Mouse (Mus musculus): ENCODE results near the gene Lrrc43. TPM values are rescaled to one million over a fixed set of nuclear protein-coding genes. Genes with fewer than 3 reads are reported as not detected.

Gene Lrrc43
- total and polyA plus RNA-seq, 3 experiments: not detected

- no peaks in the 10 kb centered on the region for H3K27me3 ChIP-seq (replicated peaks)
- H3K4me2 ChIP-seq (ENCODE audit: insufficient read depth, low read depth, poor library complexity, severe bottlenecking): no peak overlapping the region
- no peaks in the 10 kb centered on the region; the same call in 1 of the 2 replicates for H3K79me2 ChIP-seq (replicated peaks; ENCODE audit: control insufficient read depth, extremely low read depth, insufficient read depth, poor library complexity, severe bottlenecking)
- H3K9ac ChIP-seq (ENCODE audit: insufficient read depth, low read depth): no peak overlapping the region
- no peaks in the 10 kb centered on the region for H3K9me3 ChIP-seq (replicated peaks; ENCODE audit: low read length)
- peaks cover 26 to 72% of the 10 kb centered on the region in 2 experiments for H3K36me3 ChIP-seq (replicated peaks in 1 of 2; ENCODE audit: control insufficient read depth in 1 of 2, insufficient read depth in 1 of 2, low read length in 1 of 2)
- in situ Hi-C loops (cut with MboI; ENCODE audit: low pct_ligation_motif_present, low pct_unique_long_range_greater_than_20kb, low sequenced_read_pairs): loop anchor here (5.0 kb wide), 1 partner anchor 57 kb away; no protein-coding TSS in a partner anchor
- no peak for DNase-seq (ENCODE audit: extremely low read depth)
- TF ChIP-seq HCFC1 (IDR thresholded peaks at IDR 0.05; ENCODE audit: low read depth, low read length): no peak
- peak; percentile 4; the same call in 1 of the 2 replicates for TF ChIP-seq RAD21 (IDR thresholded peaks at IDR 0.05; ENCODE audit: low read depth, low read length)
- peak in 1 of 2 experiments; percentile 42; a peak in 2 of 4 replicates for TF ChIP-seq CTCF (conservative IDR thresholded peaks at IDR 0.05 in 1 of 2, IDR thresholded peaks at IDR 0.05 in 1 of 2; ENCODE audit: low read depth in 2 of 2, low read length in 2 of 2)
- TF ChIP-seq NRF1 (IDR thresholded peaks at IDR 0.05; ENCODE audit: low read depth, low read length): no peak
- peak; percentile 46 for TF ChIP-seq SMC3 (IDR thresholded peaks at IDR 0.05; ENCODE audit: low read depth, low read length)
- no peak for TF ChIP-seq EP300 (IDR thresholded peaks at IDR 0.05; ENCODE audit: low read length)
- no peak for TF ChIP-seq JUN (IDR thresholded peaks at IDR 0.05; ENCODE audit: insufficient read depth, low read depth, low read length)
- peaks cover 7 to 15% of the 10 kb centered on the region in 2 experiments for H3K4me1 ChIP-seq (ENCODE audit: control insufficient read depth in 1 of 2, insufficient read depth in 2 of 2)
- H3K27ac ChIP-seq (ENCODE audit: insufficient read depth, low read depth): no peak overlapping the region
- dilution Hi-C loops (cut with MboI; ENCODE audit: extremely low pct_ligation_motif_present, extremely low pct_unique_long_range_greater_than_20kb, low sequenced_read_pairs): no loop called here
- H3K4me3 ChIP-seq (replicated peaks in 1 of 3; ENCODE audit: low read depth in 2 of 3, low read length in 2 of 3, poor library complexity in 1 of 3): no peak overlapping the region
These were observed 49.2 kb upstream of the Lrrc43 start for GRCm38 (mm10) chr5:123439941-123440340.

GRCm38 (mm10) chr5:123440664-123441063, 48.4 kb upstream of the Lrrc43 start:
- H3K27ac ChIP-seq (ENCODE audit: insufficient read depth, low read depth): no peak overlapping the region
- peaks cover 33 to 78% of the 10 kb centered on the region in 2 experiments for H3K36me3 ChIP-seq (replicated peaks in 1 of 2; ENCODE audit: control insufficient read depth in 1 of 2, insufficient read depth in 1 of 2, low read length in 1 of 2)
- no peak for DNase-seq (ENCODE audit: extremely low read depth)
- H3K9ac ChIP-seq (ENCODE audit: insufficient read depth, low read depth): no peak overlapping the region
- dilution Hi-C loops (cut with MboI; ENCODE audit: extremely low pct_ligation_motif_present, extremely low pct_unique_long_range_greater_than_20kb, low sequenced_read_pairs) (no loop called here), in situ Hi-C loops (cut with MboI; ENCODE audit: low pct_ligation_motif_present, low pct_unique_long_range_greater_than_20kb, low sequenced_read_pairs) (loop anchor here (5.0 kb wide), 1 partner anchor 57 kb away; no protein-coding TSS in a partner anchor)
- H3K4me1 ChIP-seq (ENCODE audit: control insufficient read depth in 1 of 2, insufficient read depth in 2 of 2): peaks cover 6 to 13% of the 10 kb centered on the region in 2 experiments
- no peaks in the 10 kb centered on the region for H3K9me3 ChIP-seq (replicated peaks; ENCODE audit: low read length)
- no peak overlapping the region for H3K4me2 ChIP-seq (ENCODE audit: insufficient read depth, low read depth, poor library complexity, severe bottlenecking)
- TF ChIP-seq SMC3 (IDR thresholded peaks at IDR 0.05; ENCODE audit: low read depth, low read length): peak; percentile 32
- TF ChIP-seq RAD21 (IDR thresholded peaks at IDR 0.05; ENCODE audit: low read depth, low read length): peak; percentile 33
- peak in 1 of 2 experiments; percentile 56; a peak in 2 of 4 replicates for TF ChIP-seq CTCF (conservative IDR thresholded peaks at IDR 0.05 in 1 of 2, IDR thresholded peaks at IDR 0.05 in 1 of 2; ENCODE audit: low read depth in 2 of 2, low read length in 2 of 2)
- TF ChIP-seq EP300 (IDR thresholded peaks at IDR 0.05; ENCODE audit: low read length): no peak
- TF ChIP-seq MAX (IDR thresholded peaks at IDR 0.05; ENCODE audit: low read length): no peak
- no peaks in the 10 kb centered on the region; the same call in 1 of the 2 replicates for H3K79me2 ChIP-seq (replicated peaks; ENCODE audit: control insufficient read depth, extremely low read depth, insufficient read depth, poor library complexity, severe bottlenecking)
- H3K4me3 ChIP-seq (replicated peaks in 1 of 3; ENCODE audit: low read depth in 2 of 3, low read length in 2 of 3, poor library complexity in 1 of 3): no peak overlapping the region
- no peaks in the 10 kb centered on the region for H3K27me3 ChIP-seq (replicated peaks)

- peaks cover 46 to 92% of the 10 kb centered on the region in 2 experiments for H3K36me3 ChIP-seq (replicated peaks in 1 of 2; ENCODE audit: control insufficient read depth in 1 of 2, insufficient read depth in 1 of 2, low read length in 1 of 2)
- dilution Hi-C loops (cut with MboI; ENCODE audit: extremely low pct_ligation_motif_present, extremely low pct_unique_long_range_greater_than_20kb, low sequenced_read_pairs): no loop called here
- no peak overlapping the region for H3K9ac ChIP-seq (ENCODE audit: insufficient read depth, low read depth)
These were observed 46.8 kb upstream of the Lrrc43 start for GRCm38 (mm10) chr5:123442283-123442682.

More at GRCm38 (mm10) chr5:123442283-123442682, 46.8 kb upstream of the Lrrc43 start:
- no peak for DNase-seq (ENCODE audit: extremely low read depth)
- no peaks in the 10 kb centered on the region for H3K27me3 ChIP-seq (replicated peaks)
- no peak overlapping the region for H3K4me3 ChIP-seq (replicated peaks in 1 of 3; ENCODE audit: low read depth in 2 of 3, low read length in 2 of 3, poor library complexity in 1 of 3)
- no peak overlapping the region for H3K27ac ChIP-seq (ENCODE audit: insufficient read depth, low read depth)
- H3K4me2 ChIP-seq (ENCODE audit: insufficient read depth, low read depth, poor library complexity, severe bottlenecking): no peak overlapping the region
- peaks cover 0 to 2% of the 10 kb centered on the region in 2 experiments; a peak in 1 of 4 replicates for H3K4me1 ChIP-seq (ENCODE audit: control insufficient read depth in 1 of 2, insufficient read depth in 2 of 2)
- TF ChIP-seq MXI1 (IDR thresholded peaks at IDR 0.05; ENCODE audit: low read depth, low read length) (no peak), MEF2A (IDR thresholded peaks at IDR 0.05; ENCODE audit: borderline replicate concordance, low read depth, low read length) (no peak), RAD21 (IDR thresholded peaks at IDR 0.05; ENCODE audit: low read depth, low read length) (no peak), USF2 (conservative IDR thresholded peaks at IDR 0.05; ENCODE audit: low read depth, low read length) (no peak), ZNF384 (IDR thresholded peaks at IDR 0.05; ENCODE audit: low read depth, low read length) (no peak), MAZ (IDR thresholded peaks at IDR 0.05; ENCODE audit: low read depth, low read length) (no peak), CHD1 (IDR thresholded peaks at IDR 0.05; ENCODE audit: low read depth, low read length) (no peak), SMC3 (IDR thresholded peaks at IDR 0.05; ENCODE audit: low read depth, low read length) (no peak), TBP (conservative IDR thresholded peaks at IDR 0.05; ENCODE audit: low read depth, low read length) (no peak), NRF1 (IDR thresholded peaks at IDR 0.05; ENCODE audit: low read depth, low read length) (no peak), IRF4 (IDR thresholded peaks at IDR 0.05; ENCODE audit: low read depth, low read length) (no peak), POLR2A (IDR thresholded peaks at IDR 0.05; ENCODE audit: low read depth, low read length) (no peak), RCOR1 (conservative IDR thresholded peaks at IDR 0.05; ENCODE audit: low read depth, low read length) (no peak), MYC (IDR thresholded peaks at IDR 0.05; ENCODE audit: low read depth, low read length) (no peak), ETS1 (conservative IDR thresholded peaks at IDR 0.05; ENCODE audit: low read depth, low read length) (no peak), ZC3H11A (IDR thresholded peaks at IDR 0.05; ENCODE audit: low read depth, low read length) (no peak), TCF12 (IDR thresholded peaks at IDR 0.05; ENCODE audit: low read depth, low read length) (no peak), CTCF (conservative IDR thresholded peaks at IDR 0.05 in 1 of 2, IDR thresholded peaks at IDR 0.05 in 1 of 2; ENCODE audit: low read depth in 2 of 2, low read length in 2 of 2) (no peak), E2F4 (IDR thresholded peaks at IDR 0.05; ENCODE audit: insufficient replicate concordance, low read depth, low read length) (no peak), JUND (conservative IDR thresholded peaks at IDR 0.05; ENCODE audit: low read depth, low read length) (no peak)
- in situ Hi-C loops (cut with MboI; ENCODE audit: low pct_ligation_motif_present, low pct_unique_long_range_greater_than_20kb, low sequenced_read_pairs): loop anchor here (5.0 kb wide), 1 partner anchor 55 kb away; no protein-coding TSS in a partner anchor
- H3K9me3 ChIP-seq (replicated peaks; ENCODE audit: low read length): no peaks in the 10 kb centered on the region
- H3K79me2 ChIP-seq (replicated peaks; ENCODE audit: control insufficient read depth, extremely low read depth, insufficient read depth, poor library complexity, severe bottlenecking): no peaks in the 10 kb centered on the region; the same call in 1 of the 2 replicates
